Mouse (Mus musculus): ENCODE results near the gene Tmem109. TPM values are rescaled to one million over a fixed set of nuclear protein-coding genes. Genes with fewer than 3 reads are reported as not detected.

Tmem109 gene
- polyA plus RNA-seq, 1 experiment = 40.3 TPM

DNA sequence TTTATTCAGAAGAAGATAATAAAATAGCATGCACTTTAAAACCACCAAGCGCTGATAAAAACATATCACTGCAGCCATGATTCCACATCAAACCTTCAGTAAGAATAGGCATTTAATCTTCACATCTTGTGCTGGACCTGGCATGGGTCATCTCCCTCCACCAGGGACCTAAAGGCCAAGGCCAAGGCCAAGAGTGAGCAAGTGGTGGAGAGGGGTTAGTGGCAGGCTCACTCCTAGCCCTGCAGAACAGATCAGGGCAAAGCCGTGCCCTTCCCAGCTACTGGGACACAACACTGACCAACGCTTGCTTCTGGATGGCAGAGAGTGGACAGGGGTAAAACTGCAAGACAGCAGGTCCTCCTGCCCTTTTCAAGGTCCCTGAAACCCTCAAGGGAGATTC is 11.1 kb downstream of the Tmem109 start:
- H3K4me3 ChIP-seq (ENCODE audit: control insufficient read depth, low read depth, low read length) = no peak overlapping the region
- H3K4me1 ChIP-seq (ENCODE audit: control insufficient read depth, insufficient read depth, low read length) = peaks cover 10% of the 10 kb centered on the region
- no peaks in the 10 kb centered on the region for H3K27me3 ChIP-seq (ENCODE audit: control insufficient read depth, insufficient read depth, low read length)
- no peak overlapping the region for H3K27ac ChIP-seq (ENCODE audit: control insufficient read depth, insufficient read depth, low read depth, low read length)
- H3K36me3 ChIP-seq (ENCODE audit: control insufficient read depth, insufficient read depth, low read length) = no peaks in the 10 kb centered on the region
- no peak for TF ChIP-seq POLR2A (IDR thresholded peaks at IDR 0.05; ENCODE audit: control insufficient read depth, low read depth, low read length)
- no peak for TF ChIP-seq CTCF (IDR thresholded peaks at IDR 0.05; ENCODE audit: control insufficient read depth, insufficient read depth, insufficient replicate concordance, low read depth, low read length)

DNA sequence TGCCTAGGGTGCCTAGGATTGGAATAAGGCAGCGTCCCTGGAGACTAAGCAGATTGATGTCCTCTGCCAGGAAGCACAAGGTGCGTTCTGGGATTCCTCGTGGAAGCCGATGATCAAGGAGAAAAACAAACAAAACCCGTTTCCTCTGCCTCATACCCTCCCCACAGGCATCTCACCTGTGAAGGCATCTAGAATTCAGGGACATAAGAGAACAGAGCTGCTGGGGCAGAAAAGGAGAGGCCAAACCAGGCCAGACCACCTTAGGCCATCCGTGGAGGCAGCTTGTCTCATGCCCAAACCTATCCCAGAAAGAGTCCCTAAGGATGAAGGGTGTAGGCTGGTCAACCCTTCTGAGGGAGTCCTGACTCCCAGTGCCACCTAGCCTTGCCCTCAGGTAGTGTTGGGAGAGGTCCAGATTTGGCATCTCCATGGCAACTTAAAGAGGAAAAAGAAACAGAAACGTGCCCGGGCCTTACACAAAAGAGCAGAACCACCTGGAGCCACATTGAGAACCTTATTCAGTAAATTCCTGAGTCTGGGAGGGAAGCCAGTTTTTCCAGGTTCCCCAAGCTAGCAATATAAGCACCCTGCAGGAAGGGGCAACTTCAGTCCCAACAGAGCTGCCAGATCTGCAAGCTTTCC is 11.8 kb downstream of the Tmem109 start, which contains the start of gene Tmem132a:
TSS of gene Tmem132a (minus strand) at position 55 of the 642 bp plus-strand sequence.
- Histone ChIP-seq H3K36me3 (ENCODE audit: control insufficient read depth, insufficient read depth, low read length) (no peaks in the 10 kb centered on the region), H3K4me3 (ENCODE audit: control insufficient read depth, low read depth, low read length) (peak within 1 kb of the TSS; percentile 33), H3K27ac (ENCODE audit: control insufficient read depth, insufficient read depth, low read depth, low read length) (no peak within 1 kb of the TSS), H3K27me3 (ENCODE audit: control insufficient read depth, insufficient read depth, low read length) (no peaks in the 10 kb centered on the region), H3K4me1 (ENCODE audit: control insufficient read depth, insufficient read depth, low read length) (peaks cover 10% of the 10 kb centered on the region)
- TF ChIP-seq CTCF (IDR thresholded peaks at IDR 0.05; ENCODE audit: control insufficient read depth, insufficient read depth, insufficient replicate concordance, low read depth, low read length) = no peak
- TF ChIP-seq POLR2A (IDR thresholded peaks at IDR 0.05; ENCODE audit: control insufficient read depth, low read depth, low read length) = no peak

DNA sequence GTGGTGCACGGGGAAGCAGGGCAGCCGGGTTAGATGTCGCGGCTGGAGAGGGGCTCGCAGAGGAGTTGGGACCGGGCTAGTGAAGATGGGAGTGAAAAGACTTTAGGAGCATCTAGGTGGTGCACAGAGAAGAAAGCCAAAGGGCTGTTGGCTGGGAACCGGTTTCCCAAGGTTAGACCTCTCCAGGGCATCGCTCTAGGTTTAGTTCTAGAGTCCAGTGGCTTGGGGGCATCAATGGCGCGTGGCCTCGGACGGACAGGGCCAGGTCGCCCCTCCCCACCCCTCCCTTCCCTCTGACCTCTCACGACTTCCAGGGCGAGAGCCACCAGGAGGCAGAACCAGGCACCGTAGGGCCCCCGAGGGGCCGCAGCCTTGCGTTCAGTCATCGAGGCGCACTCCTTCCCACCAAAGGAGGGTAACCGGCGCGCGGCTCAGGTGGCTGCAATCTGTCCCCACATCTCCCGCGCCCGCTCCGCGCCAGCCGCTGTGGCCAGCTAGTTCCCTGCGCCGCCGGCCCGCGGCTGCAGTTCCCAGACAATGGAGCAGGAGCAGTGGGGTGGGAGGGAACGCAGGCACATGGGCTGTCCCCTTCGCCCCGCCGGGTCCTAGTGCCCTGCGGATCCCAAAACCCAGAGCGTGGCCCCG is 12.4 kb downstream of the Tmem109 start:
- H3K4me1 ChIP-seq (ENCODE audit: control insufficient read depth, insufficient read depth, low read length) = peaks cover 10% of the 10 kb centered on the region
- no peaks in the 10 kb centered on the region for H3K27me3 ChIP-seq (ENCODE audit: control insufficient read depth, insufficient read depth, low read length)
- no peak overlapping the region for H3K27ac ChIP-seq (ENCODE audit: control insufficient read depth, insufficient read depth, low read depth, low read length)
- TF ChIP-seq POLR2A (IDR thresholded peaks at IDR 0.05; ENCODE audit: control insufficient read depth, low read depth, low read length) = 0 out of 2 replicates have a peak, but pooled peaks have one; percentile 31
- TF ChIP-seq CTCF (IDR thresholded peaks at IDR 0.05; ENCODE audit: control insufficient read depth, insufficient read depth, insufficient replicate concordance, low read depth, low read length) = no peak
- no peaks in the 10 kb centered on the region for H3K36me3 ChIP-seq (ENCODE audit: control insufficient read depth, insufficient read depth, low read length)
- H3K4me3 ChIP-seq (ENCODE audit: control insufficient read depth, low read depth, low read length) = peak overlapping the region; percentile 33

- Histone ChIP-seq H3K27ac (ENCODE audit: control insufficient read depth, insufficient read depth, low read depth, low read length) (no peak overlapping the region), H3K36me3 (ENCODE audit: control insufficient read depth, insufficient read depth, low read length) (no peaks in the 10 kb centered on the region), H3K4me1 (ENCODE audit: control insufficient read depth, insufficient read depth, low read length) (peaks cover 10% of the 10 kb centered on the region), H3K4me3 (ENCODE audit: control insufficient read depth, low read depth, low read length) (no peak overlapping the region; the same call in 1 of the 2 replicates), H3K27me3 (ENCODE audit: control insufficient read depth, insufficient read depth, low read length) (no peaks in the 10 kb centered on the region)
- TF ChIP-seq POLR2A (IDR thresholded peaks at IDR 0.05; ENCODE audit: control insufficient read depth, low read depth, low read length) = no peak
- TF ChIP-seq CTCF (IDR thresholded peaks at IDR 0.05; ENCODE audit: control insufficient read depth, insufficient read depth, insufficient replicate concordance, low read depth, low read length) = no peak
These were observed 13.1 kb downstream of the Tmem109 start for GRCm38 (mm10) chr19:10868623-10869141.

DNA sequence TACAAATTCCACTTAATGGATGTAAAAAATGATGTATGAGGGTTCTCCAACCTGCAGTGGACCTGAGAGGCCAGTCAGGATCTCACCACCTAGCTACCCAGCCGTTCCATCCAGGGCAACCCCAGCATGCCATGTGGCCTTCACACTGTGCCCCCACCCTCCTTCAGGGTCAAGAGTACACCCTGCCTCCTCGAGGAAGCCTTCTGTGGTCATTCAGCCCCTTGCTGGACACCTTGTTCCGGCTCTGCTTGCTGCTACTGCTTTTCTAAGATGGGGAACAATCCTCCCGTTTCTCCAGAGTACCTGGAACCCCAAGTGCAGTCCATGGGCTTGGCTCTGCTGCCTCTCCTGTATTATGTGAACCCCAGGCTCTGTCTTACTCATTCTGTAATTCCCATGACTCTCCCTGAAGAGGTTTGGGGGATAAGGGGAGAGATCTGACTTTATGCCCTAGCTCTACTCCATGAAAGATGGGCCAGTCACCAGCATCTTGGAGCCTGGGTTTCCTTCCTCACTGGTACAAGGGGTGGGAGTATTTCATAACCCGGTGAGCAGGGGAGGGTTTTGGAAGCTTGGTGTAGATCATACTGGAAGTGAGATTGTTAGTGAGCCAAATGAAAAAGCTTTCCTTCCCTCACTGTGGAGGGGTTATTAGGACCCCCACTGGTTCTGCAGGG is 13.7 kb downstream of the Tmem109 start:
- peaks cover 10% of the 10 kb centered on the region for H3K4me1 ChIP-seq (ENCODE audit: control insufficient read depth, insufficient read depth, low read length)
- no peaks in the 10 kb centered on the region for H3K36me3 ChIP-seq (ENCODE audit: control insufficient read depth, insufficient read depth, low read length)
- no peak for TF ChIP-seq POLR2A (IDR thresholded peaks at IDR 0.05; ENCODE audit: control insufficient read depth, low read depth, low read length)
- no peaks in the 10 kb centered on the region for H3K27me3 ChIP-seq (ENCODE audit: control insufficient read depth, insufficient read depth, low read length)
- no peak overlapping the region for H3K4me3 ChIP-seq (ENCODE audit: control insufficient read depth, low read depth, low read length)
- no peak overlapping the region for H3K27ac ChIP-seq (ENCODE audit: control insufficient read depth, insufficient read depth, low read depth, low read length)

DNA sequence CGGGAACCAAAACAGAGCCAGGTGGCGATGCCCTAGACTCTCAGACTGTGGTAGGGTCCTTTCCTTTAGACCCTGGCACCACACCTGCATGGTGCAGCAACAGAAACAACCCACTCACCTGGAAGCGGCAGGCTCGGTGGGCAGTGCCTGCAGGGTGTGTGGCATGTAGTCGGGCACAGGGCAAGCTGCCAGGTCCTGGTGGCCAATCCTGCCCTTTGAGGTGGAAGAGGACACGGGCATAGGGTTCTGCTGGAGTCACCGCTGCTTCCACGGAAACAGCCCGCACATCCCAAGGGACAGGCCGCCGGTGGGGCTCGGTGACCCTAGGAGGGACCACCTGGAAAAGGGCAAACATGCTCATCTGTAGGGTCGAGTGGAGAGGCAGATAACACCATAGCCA is 15.4 kb downstream of the Tmem109 start:
- Histone ChIP-seq H3K36me3 (ENCODE audit: control insufficient read depth, insufficient read depth, low read length) (no peaks in the 10 kb centered on the region), H3K4me3 (ENCODE audit: control insufficient read depth, low read depth, low read length) (no peak overlapping the region), H3K27ac (ENCODE audit: control insufficient read depth, insufficient read depth, low read depth, low read length) (no peak overlapping the region), H3K4me1 (ENCODE audit: control insufficient read depth, insufficient read depth, low read length) (peaks cover 10% of the 10 kb centered on the region), H3K27me3 (ENCODE audit: control insufficient read depth, insufficient read depth, low read length) (no peaks in the 10 kb centered on the region)
- TF ChIP-seq POLR2A (IDR thresholded peaks at IDR 0.05; ENCODE audit: control insufficient read depth, low read depth, low read length) (no peak), CTCF (IDR thresholded peaks at IDR 0.05; ENCODE audit: control insufficient read depth, insufficient read depth, insufficient replicate concordance, low read depth, low read length) (no peak)

DNA sequence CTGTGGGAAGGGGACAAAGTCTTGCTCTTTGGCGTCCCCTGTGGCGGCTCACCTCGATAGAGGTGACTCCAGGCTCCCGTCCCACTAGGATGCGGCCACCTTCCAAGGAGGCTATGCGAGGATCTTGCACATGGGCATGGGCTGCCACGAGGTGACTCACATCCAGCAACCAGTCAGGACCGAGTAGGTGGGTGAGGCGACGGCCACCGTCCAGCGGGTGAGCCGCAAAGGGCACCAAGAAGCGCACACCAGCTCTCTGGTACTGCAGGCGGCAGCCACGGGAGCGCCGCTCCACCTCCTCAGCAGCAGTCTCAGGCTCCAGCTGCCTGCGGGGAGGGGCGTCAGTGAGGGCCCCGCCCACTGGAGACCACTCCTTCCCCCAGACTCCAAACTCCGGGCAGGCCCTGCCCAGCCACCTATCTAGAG is 21.7 kb downstream of the Tmem109 start:
- no peak overlapping the region for H3K27ac ChIP-seq (ENCODE audit: control insufficient read depth, insufficient read depth, low read depth, low read length)
- no peaks in the 10 kb centered on the region for H3K27me3 ChIP-seq (ENCODE audit: control insufficient read depth, insufficient read depth, low read length)
- TF ChIP-seq POLR2A (IDR thresholded peaks at IDR 0.05; ENCODE audit: control insufficient read depth, low read depth, low read length) (no peak), CTCF (IDR thresholded peaks at IDR 0.05; ENCODE audit: control insufficient read depth, insufficient read depth, insufficient replicate concordance, low read depth, low read length) (no peak)
- H3K36me3 ChIP-seq (ENCODE audit: control insufficient read depth, insufficient read depth, low read length) = no peaks in the 10 kb centered on the region
- H3K4me1 ChIP-seq (ENCODE audit: control insufficient read depth, insufficient read depth, low read length) = peaks cover 5% of the 10 kb centered on the region
- no peak overlapping the region for H3K4me3 ChIP-seq (ENCODE audit: control insufficient read depth, low read depth, low read length)

Data from testis, adult 2 months (tissue).